Mouse (Mus musculus) ES-E14 (cell line): ENCODE measurements at regions not wholly inside any gene's neighbourhood (a gene's known extent, or its start where the extent isn't known, plus 50 kb on each side); places are given as distances from the start of the nearest gene placed in this dataset.

Experiments
- MAFK ChIP-seq: IDR thresholded peaks from 2 replicates; pipeline ENCODE4 v1.6.1; 2014; ENCODE audit warnings: mild to moderate bottlenecking, low read depth, low read length, inconsistent platforms; ENCODE audit not compliant: insufficient read depth
- ZC3H11A ChIP-seq: IDR thresholded peaks from 2 replicates; pipeline ENCODE4 v1.6.1; 2012; ENCODE audit warnings: low read depth, mild to moderate bottlenecking, inconsistent platforms, low read length, borderline replicate concordance
- ZNF384 ChIP-seq: IDR thresholded peaks from 2 replicates; pipeline ENCODE4 v1.6.1; 2012; ENCODE audit warnings: low read depth, low read length, inconsistent platforms

GRCm38 (mm10) chr9:52454445-52454844, 225.1 kb downstream of the AI593442 start:
- no peak for TF ChIP-seq ZC3H11A
- TF ChIP-seq ZNF384, result no peak
- TF ChIP-seq MAFK, result no peak
